Mouse (Mus musculus): ENCODE measurements around the gene Hnf1a. TPM values are rescaled to one million over a fixed set of nuclear protein-coding genes. Genes with fewer than 3 reads are reported as not detected.

Gene Hnf1a
- 0.10 and 0.17 TPM in 2 replicates for polyA plus RNA-seq (2012; rRNA removed)

GRCm38 (mm10) chr5:114970824-114971227, at the start of gene Hnf1a:
Gene Hnf1a (minus strand): TSS chr5:114971094.

GRCm38 (mm10) chr5:115010577-115011216, 39.8 kb upstream of the Hnf1a start, which contains the start of gene Sppl3:
Gene Sppl3 (plus strand): TSS chr5:115011137.

GRCm38 (mm10) chr5:114942074-114942765, 28.7 kb downstream of the Hnf1a start, which contains the start of gene 2210016L21Rik:
Gene 2210016L21Rik (plus strand): TSS chr5:114942158.

GRCm38 (mm10) chr5:114922998-114923473, 47.9 kb downstream of the Hnf1a start, which contains the start of gene Oasl1:
Gene Oasl1 (plus strand): TSS chr5:114923240.

Other genes starting within 250 kb of the Hnf1a start
- 59.0 and 64.2 TPM in 2 replicates for gene Ankrd13a, start 196.4 kb downstream of the Hnf1a start, polyA plus RNA-seq (2012; rRNA removed)
- gene Git2, start 195.6 kb downstream of the Hnf1a start, polyA plus RNA-seq (2012; rRNA removed) = 34.7 and 43.9 TPM in 2 replicates
- 112 and 114 TPM in 2 replicates for gene 1500011B03Rik, start 147.6 kb downstream of the Hnf1a start, polyA plus RNA-seq (2012; rRNA removed)
- gene 4930519G04Rik, start 117.4 kb downstream of the Hnf1a start, polyA plus RNA-seq (2012; rRNA removed) = not detected in 2 replicates
- gene Gm9936, start 112.4 kb downstream of the Hnf1a start, polyA plus RNA-seq (2012; rRNA removed) = 0.17 and 0.31 TPM in 2 replicates
- 1.6 and 1.9 TPM in 2 replicates for gene Oasl2, start 74.2 kb downstream of the Hnf1a start, polyA plus RNA-seq (2012; rRNA removed)
- gene Oasl1, start 47.9 kb downstream of the Hnf1a start, polyA plus RNA-seq (2012; rRNA removed) = 0.12 and 0.35 TPM in 2 replicates
- 36.8 and 52.9 TPM in 2 replicates for gene 2210016L21Rik, start 28.9 kb downstream of the Hnf1a start, polyA plus RNA-seq (2012; rRNA removed)
- 50.8 and 81.5 TPM in 2 replicates for gene Sppl3, start 40.0 kb upstream of the Hnf1a start, polyA plus RNA-seq (2012; rRNA removed)
- 0.62 TPM in 1 of 2 replicates, not detected in the other for gene Gm10401, start 127.2 kb upstream of the Hnf1a start, polyA plus RNA-seq (2012; rRNA removed)
- gene Acads, start 148.3 kb upstream of the Hnf1a start, polyA plus RNA-seq (2012; rRNA removed) = 35.8 and 47.9 TPM in 2 replicates
- 57.8 and 68.3 TPM in 2 replicates for gene Unc119b, start 163.9 kb upstream of the Hnf1a start, polyA plus RNA-seq (2012; rRNA removed)
- gene Mlec, start 187.1 kb upstream of the Hnf1a start, polyA plus RNA-seq (2012; rRNA removed) = 140 and 222 TPM in 2 replicates
- 10.5 and 12.7 TPM in 2 replicates for gene Cabp1, start 223.3 kb upstream of the Hnf1a start, polyA plus RNA-seq (2012; rRNA removed)